Mouse (Mus musculus): ENCODE data around the gene Zfp592. TPM values are rescaled to one million over a fixed set of nuclear protein-coding genes. Genes with fewer than 3 reads are reported as not detected.

Zfp592 gene
- total RNA-seq, 4 experiments from 2014 or later, result 19.5 to 23.1 (median 21.0) TPM

DNA sequence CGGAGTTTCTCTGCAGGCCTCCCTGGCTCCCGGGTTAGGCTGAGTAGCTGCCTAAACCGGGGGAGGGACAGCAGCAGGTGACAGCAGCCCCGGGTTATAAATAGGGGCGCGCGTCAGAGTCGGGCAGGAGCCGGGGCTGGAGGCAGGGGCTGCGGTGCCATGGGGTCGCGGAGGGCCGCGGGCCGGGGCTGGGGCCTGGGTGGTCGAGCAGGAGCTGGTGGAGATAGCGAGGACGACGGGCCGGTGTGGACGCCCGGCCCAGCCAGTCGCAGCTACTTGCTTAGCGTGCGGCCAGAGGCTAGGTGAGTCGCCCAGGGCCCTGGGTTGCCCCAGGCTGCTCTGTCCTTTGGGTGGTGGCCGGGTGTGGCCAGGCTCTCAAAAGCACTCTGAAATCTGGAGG, 64.0 kb downstream of the Zfp592 start, which contains the start of gene Alpk3:
TSS of gene Alpk3 (plus strand) at position 130 of the 400 bp plus-strand sequence.
- DNase-seq (ENCODE audit: low spot score in 2 of 2), result no peak

DNA sequence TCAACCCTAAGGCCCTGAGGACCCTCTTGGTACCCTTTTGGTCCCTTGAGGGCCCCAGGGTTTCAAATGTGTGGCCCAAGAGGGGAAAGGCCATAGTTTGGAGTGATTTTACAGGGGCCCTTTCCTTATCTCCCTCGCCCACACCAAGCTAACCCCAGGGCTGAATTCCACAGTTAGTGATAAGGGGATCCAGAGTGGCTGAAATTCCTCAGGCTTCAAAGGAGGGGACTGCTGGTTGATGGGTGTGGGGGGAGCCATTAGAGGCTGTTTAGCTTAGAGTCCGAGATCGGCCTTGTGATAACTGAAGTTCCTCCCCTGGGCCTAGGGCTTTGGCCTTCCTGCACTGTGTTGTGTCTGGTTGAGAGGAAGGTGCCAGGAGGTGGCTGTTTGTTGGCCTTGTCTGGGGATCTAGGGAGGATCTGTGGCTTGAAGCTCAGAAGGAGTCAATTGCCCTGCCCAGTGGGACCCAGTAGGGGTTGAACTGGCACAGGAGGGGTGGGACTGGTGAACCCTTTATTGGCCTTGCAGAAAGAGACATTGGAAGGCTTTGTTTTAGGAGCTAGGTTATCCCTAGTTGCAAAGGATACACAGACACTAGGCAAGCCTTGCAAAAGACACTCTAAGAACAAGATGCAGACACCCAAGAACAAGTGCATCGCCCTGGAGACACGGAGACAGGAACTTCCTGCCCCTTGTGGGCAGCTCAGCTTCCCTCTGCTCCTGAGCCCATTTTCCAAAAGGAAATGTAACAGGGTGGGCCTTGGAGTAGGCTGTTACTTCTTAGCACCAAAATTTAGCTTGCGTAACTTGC, 64.6 kb downstream of the Zfp592 start:
- no peak for DNase-seq (ENCODE audit: low spot score in 2 of 2)

DNA sequence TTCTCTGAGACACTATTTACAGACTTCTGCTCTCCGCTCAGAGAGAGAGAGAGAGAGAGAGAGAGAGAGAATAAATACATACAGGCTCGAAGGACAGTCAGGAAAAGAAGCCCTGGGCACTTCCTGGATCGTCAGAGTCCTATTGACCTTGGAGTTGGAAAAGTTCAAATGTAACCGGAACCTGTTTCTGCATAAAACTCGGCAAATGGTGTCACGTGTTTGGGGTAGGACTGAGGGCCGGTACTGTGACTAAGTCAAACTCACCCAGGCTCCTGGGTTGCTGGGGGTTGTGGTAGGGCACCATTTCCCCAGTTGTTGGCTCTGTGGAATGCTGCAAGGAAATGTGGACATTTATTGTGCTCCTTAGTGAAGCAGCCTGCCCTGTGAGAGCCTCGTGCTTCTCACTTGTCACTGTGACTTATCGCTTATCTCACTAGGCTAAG, 65.3 kb downstream of the Zfp592 start:
- DNase-seq (ENCODE audit: low spot score in 2 of 2), result no peak

DNA sequence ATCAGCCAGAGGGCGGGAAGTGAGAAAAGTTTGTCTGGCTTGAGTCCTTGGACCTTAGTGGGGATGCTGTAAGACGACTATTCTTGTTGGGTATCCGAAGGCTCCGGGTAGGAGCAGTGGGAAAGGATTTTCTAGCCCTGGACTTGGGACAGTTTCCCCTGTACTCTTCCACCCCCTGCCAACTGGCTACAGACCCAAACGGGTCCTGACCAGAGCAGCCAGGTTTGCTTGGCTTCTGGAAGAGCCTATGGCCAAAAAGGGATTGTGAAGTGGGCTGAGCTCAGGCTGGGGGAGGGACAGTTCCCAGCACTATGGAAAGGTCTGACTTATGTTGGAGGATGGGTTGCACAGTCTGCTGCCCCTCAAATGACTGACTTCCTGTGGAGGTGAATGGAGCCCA, 65.9 kb downstream of the Zfp592 start:
- DNase-seq (ENCODE audit: low spot score in 2 of 2), result no peak

DNA sequence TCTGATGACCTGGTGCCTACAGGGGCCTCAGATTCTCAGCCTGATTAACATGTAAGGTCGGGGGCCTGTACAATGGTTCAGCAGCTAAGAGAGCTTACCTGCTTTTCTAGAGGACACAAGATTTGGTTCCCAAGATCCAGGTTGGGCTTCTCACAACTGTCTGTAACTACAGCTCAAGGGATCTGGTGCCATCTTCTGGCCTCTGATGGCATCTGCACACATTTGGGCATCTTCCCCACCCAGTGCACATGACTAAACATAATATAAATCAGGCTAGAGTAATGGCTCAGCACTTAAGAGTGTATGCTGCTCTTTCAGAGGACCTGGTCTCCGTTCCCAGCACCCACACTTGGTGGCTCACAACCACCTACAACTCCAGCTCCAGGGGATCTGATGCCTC, 67.4 kb downstream of the Zfp592 start:
- DNase-seq (ENCODE audit: low spot score in 2 of 2), result no peak

DNA sequence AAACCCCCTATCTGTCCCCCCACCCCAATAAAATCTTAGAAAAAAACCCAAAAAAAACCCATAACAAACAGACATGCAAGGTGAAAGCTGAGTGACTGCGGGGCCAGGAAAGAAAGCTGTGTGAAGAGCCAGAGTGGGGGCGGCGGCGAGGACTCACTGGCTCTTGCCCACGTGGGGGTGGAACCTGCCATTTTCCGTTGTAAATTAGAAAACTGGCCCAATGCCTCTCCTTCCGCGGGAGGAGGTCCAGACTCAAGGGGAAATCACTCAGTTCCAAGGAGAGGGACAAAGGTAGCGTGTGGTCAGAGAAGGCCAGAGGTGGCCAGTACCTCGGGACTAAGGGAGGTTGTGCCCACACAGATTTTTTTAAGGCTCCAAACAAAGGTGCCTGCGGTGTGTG, 68.5 kb downstream of the Zfp592 start:
- DNase-seq (ENCODE audit: low spot score in 2 of 2), result peak in 1 of 2 experiments; percentile 18

DNA sequence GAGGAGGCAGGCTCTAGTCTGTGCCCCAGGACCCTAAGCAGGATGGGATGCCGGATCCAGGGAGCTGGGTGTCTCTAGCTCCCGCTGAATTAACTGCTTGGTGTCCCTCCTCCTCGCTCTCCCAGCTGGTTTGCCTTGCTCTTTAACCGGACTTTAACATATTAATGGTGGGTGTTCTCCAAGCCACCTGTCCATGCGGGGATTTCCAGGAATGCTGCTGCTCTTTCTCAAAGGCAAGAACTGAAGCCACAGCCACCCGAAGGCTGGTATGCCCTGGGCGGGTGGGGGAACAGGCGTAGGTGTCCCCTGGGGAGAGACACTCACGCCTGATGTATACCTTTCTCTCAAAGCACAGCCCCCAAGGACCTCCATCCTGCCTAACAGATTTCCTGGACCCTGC, 69.9 kb downstream of the Zfp592 start:
- DNase-seq (ENCODE audit: low spot score in 2 of 2), result no peak

DNA sequence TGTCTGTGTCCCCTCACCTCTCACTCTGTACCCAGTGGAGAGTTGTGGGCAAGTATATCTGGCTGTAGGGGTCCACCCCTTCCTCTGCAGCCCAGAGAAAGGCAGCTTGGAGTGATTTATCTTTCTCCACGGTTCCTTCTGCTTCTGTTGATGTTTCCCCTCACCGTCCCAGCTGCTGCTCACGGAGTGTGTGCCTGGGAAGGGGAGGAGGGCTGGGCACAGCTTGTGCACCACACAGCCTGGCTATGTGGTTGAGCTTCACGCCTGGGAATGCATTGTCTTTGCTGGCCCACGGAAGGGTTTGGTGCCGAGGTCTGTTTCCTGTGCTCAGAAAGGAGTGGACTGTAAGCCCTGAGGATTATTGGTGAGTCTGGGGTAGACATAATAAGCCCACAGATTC, 73.2 kb downstream of the Zfp592 start:
- DNase-seq (ENCODE audit: low spot score in 2 of 2), result no peak

DNA sequence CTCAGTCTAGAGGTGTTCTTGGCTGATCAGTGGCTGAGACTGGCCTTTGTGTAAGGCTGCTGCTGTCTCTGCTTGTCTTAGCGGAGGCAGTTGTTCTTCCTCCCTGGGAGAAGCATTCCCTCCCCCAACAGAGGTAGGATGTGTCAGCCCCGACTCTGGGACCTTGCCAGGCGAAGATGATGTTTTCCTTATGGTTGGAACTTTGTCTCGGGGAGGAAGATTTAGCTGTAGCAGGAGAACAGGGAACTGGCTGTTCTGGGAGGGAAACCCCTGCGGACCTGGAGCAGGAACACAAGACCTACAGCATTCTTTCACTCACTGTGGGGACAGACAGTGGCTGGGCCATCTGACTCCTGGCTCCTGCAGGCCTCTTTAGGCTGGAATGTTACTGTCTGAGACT, 79.0 kb downstream of the Zfp592 start:
- no peak for DNase-seq (ENCODE audit: low spot score in 2 of 2)

DNA sequence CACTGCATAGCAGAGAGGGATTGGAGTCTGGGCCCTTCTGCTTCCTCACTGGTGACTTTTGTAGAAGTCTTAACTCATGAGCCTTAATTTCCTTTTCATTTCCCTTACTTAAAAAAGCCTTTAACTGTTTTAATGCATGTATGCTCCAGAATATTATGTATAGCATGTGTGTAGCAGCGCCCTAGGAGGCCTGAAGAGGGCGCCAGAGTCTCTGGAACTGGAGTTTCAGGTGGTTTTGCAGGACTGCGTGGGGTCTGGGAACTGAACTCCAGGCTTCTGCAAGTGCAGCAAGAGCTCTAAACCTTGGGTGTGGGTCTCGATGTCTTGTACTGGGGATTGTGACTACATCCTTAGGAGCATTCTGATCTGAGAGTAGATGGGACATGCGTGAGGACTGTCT, 79.8 kb downstream of the Zfp592 start:
- no peak for DNase-seq (ENCODE audit: low spot score in 2 of 2)

DNA sequence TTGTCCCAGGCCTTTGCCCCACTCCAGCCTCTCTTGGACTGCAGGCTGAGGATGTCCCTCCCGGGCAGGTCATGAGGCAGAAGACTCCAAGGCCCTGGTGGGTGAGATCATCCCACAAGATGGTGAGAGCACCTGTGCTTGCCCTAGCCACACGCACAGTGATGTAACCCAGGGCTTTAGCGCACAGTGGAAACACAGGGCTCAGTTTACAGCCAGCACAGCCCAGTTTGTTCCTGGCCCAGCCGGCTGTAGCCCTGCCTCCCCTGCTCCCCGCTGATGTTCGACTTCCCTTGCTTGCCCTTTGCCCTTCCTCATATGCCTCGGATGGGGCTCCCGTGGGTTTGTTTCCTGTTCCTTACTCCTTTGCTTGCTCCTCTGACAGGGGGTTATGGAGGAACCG, 81.1 kb downstream of the Zfp592 start:
- no peak for DNase-seq (ENCODE audit: low spot score in 2 of 2)

DNA sequence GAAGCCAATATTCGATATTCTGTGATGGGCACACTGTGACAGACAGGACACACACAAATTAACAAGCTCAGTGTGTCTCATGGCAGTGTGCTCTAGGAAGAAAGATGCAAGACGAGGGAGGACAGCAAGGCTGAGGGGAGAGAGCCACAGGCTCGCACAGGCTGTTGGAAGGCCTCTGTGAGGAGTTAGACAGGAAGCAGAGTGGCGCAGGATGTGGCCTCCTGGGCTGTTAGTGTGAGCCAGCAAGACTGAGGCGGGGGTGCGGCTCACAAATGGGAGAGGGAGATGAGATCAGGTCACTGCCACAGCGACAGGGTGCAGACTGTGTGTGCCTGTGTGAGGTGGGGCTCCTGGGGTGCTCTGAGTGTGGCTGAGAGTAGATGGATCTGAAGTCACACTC, 81.8 kb downstream of the Zfp592 start:
- DNase-seq (ENCODE audit: low spot score in 2 of 2), result no peak

DNA sequence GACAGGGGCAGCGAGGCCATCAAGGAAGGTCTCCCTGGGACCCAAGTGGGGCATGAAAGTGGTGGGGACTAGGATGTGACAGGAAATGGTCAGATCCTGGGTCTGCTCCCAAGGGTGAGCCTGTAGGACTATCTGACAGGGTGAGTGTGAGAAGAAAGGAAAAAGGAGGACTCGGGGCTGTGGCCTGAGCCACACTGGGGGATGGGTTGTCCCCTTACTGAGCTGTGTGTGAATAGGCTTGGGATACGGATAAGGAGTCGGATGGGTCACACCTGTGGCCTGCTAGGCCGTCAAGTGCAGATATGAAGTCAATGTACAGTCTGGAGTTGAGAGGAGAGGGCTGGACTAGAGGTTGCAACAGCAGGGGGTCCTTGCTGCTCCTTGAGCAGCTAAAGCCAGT, 82.3 kb downstream of the Zfp592 start:
- DNase-seq (ENCODE audit: low spot score in 2 of 2), result no peak

DNA sequence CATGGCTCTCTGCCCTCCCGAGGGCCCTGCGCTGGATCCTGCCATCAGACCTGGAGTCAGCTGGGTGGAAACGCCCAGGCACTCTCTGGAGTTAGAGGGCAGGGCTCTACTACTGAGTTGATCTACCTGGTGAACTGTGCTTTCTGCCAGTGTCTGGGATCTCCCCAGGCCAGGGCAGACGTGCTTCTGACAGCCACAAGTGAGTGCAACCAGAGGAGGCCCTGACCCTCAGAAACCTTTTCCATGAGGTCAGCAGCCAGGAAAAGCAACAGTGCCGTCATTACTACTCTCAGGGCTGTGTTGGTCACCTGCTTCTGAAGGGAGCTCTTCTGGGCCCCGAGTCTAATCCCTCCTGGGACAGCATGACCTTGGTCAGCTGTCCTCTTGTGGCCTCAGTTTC, 83.5 kb downstream of the Zfp592 start:
- no peak for DNase-seq (ENCODE audit: low spot score in 2 of 2)

DNA sequence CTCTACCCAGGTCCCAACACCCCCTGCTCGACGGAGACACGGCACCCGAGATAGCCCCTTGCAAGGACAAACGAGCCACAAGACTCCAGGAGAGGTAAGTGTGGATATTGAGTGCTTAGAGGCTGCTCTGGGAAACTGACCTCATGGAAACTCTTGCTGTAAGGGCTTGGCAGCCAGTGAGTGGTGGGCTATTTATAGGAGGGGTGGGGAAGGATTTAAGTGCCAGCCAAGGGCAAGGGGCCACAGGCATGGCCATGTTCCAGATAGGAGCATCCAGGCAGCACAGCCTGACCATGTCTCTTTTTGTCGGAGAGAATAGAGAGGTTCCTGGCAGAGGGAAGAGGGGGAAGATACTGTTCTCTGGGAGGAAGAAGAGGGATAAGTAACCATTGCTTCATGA, 85.3 kb downstream of the Zfp592 start:
- DNase-seq (ENCODE audit: low spot score in 2 of 2), result no peak

DNA sequence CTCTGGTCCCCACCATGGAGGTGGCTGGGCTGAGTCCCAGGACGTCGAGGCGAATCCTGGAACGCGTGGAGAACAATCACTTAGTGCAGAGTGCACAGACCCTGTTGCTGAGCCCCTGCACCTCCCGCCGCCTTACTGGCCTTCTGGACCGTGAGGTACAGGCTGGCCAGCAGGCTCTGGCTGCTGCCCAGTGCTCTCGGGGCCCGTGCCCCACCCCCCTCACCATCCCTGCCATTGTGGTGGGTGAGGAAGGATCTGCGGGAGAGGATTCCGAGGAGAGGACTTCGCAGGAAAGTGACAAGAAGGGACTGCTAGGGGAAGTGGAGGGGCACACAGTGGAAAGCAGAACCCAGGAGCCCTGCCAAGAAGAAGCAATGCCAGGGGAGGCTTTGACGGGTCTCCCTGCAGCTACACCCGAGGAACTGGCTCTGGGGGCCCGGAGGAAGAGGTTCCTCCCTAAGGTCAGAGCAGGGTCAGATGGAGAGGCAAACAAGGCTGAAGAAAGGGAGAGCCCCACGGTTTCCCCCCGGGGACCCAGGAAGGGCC, 100.0 kb downstream of the Zfp592 start:
- no peak for DNase-seq (ENCODE audit: low spot score in 2 of 2)

DNA sequence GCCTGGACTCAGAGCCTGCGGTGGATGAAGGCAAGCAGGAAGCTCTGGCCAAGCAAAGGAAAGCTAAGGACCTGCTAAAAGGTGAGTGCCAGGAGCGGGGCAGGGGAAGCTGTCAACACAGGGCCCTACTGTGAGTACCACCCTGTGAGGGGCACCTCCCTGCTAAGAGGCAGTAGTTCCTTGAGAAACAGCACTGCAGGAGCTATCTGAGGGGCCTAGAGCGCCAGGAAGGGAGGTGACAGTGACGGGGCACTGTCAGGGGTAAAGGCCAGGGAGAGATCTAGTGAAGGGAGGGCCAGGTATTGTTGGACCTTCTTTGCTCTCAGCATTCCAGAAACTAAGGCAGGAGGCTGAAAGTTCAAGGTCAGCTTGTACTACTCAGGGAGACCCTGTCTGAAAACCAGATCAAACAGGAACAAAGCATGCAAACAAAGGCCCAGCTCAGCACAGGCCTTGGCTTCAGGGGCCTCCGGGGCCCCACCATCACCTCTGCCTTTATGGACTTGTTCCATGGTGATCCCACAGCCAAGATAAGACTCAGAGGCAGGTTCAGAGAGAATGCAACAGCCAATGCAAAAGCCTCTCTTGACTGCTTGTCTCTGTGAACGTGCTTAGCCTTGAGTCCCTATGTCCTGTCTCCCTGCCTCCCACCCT, 100.8 kb downstream of the Zfp592 start:
- DNase-seq (ENCODE audit: low spot score in 2 of 2), result no peak

Other genes with a start within 250 kb of the Zfp592 start
- 10 to 100 TPM; 18.0 to 29.9 (median 24.9) TPM for gene Iqgap1, start 167.7 kb upstream of the Zfp592 start, total RNA-seq (2022)
- gene Zscan2, start 132.8 kb upstream of the Zfp592 start, total RNA-seq (2022), result 10 to 100 TPM; 11.3 to 16.9 (median 14.0) TPM
- gene Wdr73, start 92.4 kb upstream of the Zfp592 start, total RNA-seq (2022), result 10 to 100 TPM; 26.2 to 29.3 (median 27.8) TPM
- 1 to 10 TPM; 3.4 to 7.1 (median 4.7) TPM for gene Nmb, start 88.6 kb upstream of the Zfp592 start, total RNA-seq (2022)
- gene Sec11a, start 45.9 kb upstream of the Zfp592 start, total RNA-seq (2022), result 10 to 100 TPM; 41.1 to 47.5 (median 41.9) TPM
- under 1 TPM; 0.48 to 0.95 (median 0.65) TPM for gene Alpk3, start 63.9 kb downstream of the Zfp592 start, total RNA-seq (2022)
- under 1 TPM in 3 of 4 experiments, not detected in 1; 0.20 to 0.32 (median 0.26) TPM for gene Slc28a1, start 121.1 kb downstream of the Zfp592 start, total RNA-seq (2022)
- 10 to 100 TPM; 12.5 to 16.6 (median 14.5) TPM for gene Pde8a, start 219.9 kb downstream of the Zfp592 start, total RNA-seq (2022)